Mouse (Mus musculus) spleen, postnatal 10 days (tissue): ENCODE results near the gene Ttyh1.
A peak's percentile ranks its signal among the peaks of the same experiment; 100 is the strongest.

ENCODE experiments used
- DNase-seq, 2 experiments: peaks; one replicate each; pipeline ENCODE4 v3.0.0; 2021 to 2022; ENCODE audit warnings: low spot score in 2 of 2

Ttyh1 gene

DNA sequence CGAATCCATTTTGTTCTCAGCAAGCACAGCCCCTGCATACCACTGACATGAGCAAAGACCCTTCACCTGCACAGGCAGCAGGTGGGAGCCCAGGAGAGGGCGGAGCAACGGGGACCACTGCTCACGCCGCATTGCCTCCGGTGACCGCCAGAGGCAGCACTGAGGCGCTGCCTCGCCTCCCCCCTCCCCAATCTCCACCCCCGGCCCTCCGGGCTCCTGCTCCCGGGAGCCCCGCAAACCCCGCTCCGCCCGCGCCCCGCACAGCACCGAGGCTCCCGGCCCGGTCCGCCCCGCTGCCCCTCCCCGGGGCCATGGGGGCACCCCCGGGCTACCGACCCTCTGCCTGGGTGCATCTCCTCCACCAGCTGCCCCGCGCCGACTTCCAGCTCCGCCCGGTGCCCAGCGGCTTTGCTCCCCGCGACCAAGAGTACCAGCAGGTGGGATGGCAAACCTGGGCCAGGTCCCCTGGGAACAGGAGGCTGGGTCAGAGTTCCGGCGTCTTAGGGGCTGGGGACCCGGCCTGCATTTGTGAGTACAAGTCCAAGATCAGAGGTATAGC lies at the start of gene Ttyh1:
Gene Ttyh1, plus strand, starts transcription at position 65 of the 559 bp plus-strand sequence.
- no peak for DNase-seq

DNA sequence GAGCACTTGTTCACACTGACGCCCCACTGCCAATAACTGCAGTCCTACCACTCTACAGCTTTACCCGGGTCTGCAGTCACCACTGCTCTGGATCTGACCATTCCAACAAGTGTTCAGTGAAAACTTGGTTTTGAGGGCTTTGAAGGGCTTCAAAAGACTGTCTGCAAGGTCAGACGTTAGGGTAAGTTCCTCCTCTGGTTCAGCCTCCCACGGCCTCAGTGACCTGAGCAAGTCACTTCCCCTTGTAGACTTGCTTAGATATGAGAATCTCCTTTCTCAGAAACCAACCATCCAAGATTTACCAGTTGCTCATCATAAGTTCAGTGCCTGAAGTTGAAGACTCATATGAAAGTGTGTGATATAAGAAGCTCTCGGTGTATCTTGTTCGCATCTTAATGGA lies 48.1 kb upstream of the Ttyh1 start:
- no peak for DNase-seq

- no peak for DNase-seq
Observed at GRCm38 (mm10) chr7:4073144-4073543, 46.1 kb upstream of the Ttyh1 start.

DNA sequence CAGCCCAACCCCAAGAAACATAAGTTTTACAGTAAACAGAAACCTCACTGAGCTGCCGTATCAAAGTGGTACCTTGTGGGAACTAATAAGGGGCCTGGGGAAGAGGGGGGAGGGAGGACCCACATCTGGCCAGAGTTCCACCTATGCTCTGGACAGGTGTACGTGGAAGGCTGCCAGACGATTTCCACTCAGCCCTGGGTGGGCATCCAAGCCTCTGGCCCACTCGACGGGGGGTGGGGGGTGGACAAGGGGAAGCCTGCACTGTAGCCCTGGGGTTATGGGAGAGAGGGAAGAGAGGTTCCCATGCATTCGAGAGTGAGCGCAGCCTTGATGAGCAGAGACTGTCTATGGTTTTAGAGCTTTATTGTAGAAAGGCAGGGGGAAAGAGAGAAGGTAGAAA lies 39.7 kb upstream of the Ttyh1 start:
- no peak for DNase-seq

DNA sequence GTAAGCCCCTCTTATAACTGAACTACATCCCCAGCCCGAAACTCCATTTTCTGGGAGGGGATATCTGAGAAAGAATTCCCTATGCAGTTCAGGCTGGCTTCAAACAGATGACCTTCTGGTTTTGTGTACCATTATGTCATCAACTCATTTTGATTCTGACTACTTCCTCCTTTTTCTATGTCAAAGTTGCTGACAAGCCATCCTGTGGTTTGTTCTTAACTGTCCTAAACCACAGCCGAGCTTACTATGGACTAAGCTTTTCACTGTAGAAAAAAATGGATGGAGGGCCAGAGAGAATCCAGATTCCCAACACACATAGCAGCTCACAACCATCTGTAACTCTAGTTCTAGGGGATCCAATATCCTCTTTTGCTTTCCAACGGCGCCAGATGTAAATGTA lies 38.7 kb upstream of the Ttyh1 start:
- DNase-seq, result no peak

GRCm38 (mm10) chr7:4081706-4082105 lies 37.5 kb upstream of the Ttyh1 start:
- DNase-seq, result no peak

- peak in 1 of 2 experiments; percentile 47 for DNase-seq
Observed at GRCm38 (mm10) chr7:4082804-4083203, 36.4 kb upstream of the Ttyh1 start.

DNA sequence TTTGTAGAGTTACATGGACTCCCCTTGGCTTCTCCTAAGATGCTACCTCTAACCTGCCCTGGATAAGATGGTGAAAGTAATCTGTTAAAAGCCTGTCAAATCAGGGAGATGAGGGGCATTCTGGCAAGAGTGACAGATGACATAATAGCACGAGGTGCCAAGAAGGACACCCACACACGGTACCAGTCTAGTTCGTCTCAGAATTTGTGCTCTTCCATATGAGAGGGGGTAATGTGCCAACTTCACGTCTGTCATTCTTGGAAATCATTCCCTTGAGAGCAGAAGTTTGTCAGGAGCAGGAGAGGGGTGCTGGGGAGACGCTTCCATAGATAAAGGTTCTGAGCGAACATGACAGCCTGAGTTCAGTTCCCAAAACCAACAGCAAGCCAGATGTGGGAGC lies 35.0 kb upstream of the Ttyh1 start:
- DNase-seq, result no peak

GRCm38 (mm10) chr7:4085562-4085961 lies 33.6 kb upstream of the Ttyh1 start:
- DNase-seq, result no peak

DNA sequence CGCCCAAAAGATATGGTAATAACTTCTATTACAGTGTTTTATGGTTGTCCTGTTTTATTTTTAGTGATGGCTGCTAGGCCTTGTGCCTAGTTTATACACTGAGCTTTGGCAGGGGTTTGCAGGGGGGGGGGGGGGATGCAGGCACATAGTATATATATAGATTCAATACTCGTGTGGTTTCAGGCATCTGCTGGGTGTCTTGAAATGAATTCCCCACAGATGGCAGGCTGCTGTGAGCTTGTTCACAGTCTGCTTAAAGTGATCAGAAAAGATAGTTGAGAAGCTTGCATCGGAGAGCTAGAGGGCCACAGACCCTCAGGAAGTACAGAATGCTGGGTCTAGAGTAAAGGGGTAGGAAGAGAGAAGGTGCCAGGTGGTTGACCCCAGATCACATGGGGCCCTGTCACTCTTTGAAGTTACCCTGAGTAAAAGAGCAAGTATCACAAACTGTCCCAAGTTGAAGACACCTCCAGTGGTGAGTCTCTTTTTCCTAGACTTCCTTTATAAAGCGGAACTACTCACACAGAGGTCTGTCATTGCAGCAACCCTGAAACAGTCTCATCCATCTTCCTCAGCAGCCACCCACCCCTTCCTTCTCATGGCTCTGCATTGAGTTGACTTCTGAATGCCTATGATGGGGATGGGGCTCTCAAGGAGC lies 31.8 kb upstream of the Ttyh1 start:
- peak in 1 of 2 experiments; percentile 25 for DNase-seq

GRCm38 (mm10) chr7:4087896-4088480 lies 31.2 kb upstream of the Ttyh1 start:
- DNase-seq, result no peak

GRCm38 (mm10) chr7:4088679-4089078 lies 30.5 kb upstream of the Ttyh1 start:
- DNase-seq, result no peak

DNA sequence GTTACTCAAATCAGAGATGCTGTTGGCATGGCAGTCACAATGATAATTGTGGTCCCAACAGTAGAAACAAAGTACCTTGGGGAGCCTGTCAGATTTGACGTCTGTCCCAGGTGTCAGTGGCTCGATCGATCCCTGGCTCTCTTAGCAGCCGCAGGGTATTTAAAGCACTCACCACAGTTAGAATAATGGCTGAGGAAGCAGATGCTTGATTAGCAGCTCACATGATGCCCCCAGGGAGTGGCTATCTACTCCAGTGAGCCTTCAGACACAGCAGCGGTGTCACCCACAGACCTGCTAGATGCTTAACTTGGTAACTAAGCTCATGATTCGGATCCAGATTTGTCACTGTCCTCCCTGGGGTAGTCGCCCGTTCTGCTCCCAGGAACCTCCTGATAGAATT lies 28.0 kb upstream of the Ttyh1 start:
- DNase-seq, result peak; percentile 9 to 54

- no peak for DNase-seq
Observed at GRCm38 (mm10) chr7:4098301-4098700, 20.9 kb upstream of the Ttyh1 start.

DNA sequence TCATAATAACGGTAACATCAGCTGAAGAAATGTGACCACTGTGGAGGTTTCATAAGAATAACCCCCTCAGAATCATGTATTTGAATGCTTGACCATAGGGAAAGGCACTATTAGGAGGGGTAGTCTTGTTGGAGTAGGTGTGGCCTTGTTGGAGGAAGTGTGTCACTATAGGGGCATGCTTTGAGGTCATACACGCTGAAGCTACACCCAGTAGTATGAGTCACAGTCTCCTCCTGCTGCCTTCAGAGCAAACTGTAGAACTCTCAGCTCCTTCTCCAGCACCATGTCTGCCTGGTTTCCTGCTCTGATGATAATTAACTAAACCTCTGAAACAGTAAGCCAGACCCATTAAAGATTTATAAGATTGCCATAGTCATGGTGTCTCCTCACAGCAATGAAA lies 20.4 kb upstream of the Ttyh1 start:
- DNase-seq, result no peak

DNA sequence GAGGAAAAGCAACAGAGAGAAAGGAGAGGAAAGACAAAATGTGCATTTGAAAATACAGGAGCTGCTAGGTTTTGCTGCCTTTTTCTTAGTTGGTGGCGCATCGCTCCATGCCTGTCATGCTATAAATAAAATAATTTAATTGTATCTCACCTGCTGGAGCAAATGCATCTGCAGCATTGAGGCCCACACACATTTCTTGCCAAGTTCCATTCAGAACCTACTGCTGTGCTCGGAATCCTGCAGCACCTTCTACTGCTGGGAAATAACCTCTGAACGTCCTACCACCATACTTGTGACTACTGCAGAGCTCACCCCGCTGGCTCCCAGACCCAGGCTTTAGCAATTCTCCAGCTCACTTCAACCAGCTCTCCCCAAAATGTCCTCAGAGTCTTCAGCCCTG lies 18.1 kb upstream of the Ttyh1 start:
- DNase-seq, result no peak

DNA sequence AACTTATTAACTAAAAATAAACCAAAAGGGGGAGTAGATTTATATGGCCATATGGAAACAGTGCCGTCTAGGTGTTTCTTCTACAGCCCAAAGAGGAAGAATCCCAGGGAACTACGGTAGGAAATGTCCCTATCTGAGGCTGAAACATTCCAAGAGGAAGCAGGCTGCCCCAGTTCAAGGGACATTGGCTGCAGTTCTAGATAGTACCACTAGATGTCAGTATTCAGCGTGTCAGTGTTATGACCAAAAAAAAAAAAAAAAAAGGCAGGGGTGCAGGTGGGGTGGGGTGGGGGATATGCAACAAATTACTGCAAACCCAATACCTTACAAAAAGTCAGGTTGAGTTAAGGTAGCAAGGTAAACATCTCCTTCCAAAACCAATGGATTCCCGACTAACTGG lies 15.8 kb upstream of the Ttyh1 start:
- no peak for DNase-seq

DNA sequence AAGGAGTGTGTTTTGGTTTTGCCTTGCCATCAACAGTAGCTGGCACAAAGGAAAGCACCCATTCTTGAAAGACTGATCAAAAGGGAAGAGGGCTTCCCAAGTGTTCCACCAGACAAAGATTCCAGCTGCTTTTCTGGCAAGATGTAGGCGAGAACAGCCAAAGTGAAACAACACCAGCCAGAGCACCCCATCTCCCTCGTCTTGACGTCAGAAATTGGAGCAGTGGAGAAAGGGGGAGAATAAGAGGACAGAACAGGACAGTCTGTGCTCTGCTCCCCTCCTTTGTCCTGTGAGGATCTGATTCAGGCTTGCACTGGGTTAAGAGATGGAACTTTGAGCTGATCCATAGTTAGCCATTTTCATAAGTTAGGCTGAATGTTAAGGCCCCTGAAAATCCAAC lies 7.4 kb upstream of the Ttyh1 start:
- DNase-seq, result no peak

- DNase-seq, result no peak
Observed at GRCm38 (mm10) chr7:4117050-4117814, 2.0 kb upstream of the Ttyh1 start.

DNA sequence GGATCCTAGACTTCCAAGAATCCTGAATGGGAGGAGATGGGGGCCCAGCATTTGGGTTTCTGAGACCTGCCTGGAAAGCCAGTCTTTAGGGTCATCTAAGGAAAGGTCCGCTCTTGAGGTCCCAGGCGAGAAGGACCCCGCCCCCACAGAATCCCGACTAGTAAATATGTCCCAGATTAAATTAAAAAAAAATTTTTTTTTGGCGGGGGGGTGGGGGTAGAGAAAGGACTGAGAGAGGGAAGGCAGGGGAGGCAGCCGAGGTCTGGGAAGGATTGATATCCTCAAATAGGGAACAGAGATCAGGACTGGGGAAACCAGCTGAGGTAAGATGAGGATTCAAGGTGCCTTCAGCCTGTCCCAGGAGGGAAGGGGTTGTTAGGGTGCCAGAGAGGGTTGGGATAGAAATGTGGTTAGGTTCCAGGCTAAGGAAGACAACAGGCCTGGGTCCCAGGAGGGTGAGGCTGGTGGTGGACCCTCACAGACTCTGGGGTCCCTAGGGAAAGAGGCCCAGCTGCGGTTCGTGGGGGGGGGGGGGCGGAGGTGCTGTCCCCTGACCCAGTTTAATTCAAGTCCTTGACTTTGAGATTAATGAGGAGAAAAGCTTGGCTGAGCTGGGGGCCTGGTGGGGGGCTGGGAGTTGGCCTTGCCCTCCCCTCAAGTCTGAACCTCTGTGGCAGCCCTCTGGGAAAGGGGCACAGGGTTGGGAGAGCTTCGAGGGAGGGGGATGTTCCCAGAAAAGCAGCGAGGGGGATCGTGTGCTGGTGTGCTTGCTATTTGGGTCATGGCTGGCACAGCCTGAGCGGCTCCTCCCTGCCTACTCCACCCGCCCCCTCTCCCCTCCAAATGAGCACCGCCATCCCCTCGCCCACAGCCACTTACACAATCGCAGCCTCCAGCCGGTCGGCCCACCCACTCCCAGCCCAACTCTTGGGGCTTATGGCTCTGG lies 1.0 kb downstream of the Ttyh1 start:
- DNase-seq, result no peak

GRCm38 (mm10) chr7:4122076-4122768 lies 3.0 kb downstream of the Ttyh1 start:
- no peak for DNase-seq
